Mouse (Mus musculus) hindbrain, embryonic 10.5 days (tissue): ENCODE measurements at regions not wholly inside any gene's neighbourhood (a gene's known extent, or its start where the extent isn't known, plus 50 kb on each side); places are given as distances from the start of the nearest gene placed in this dataset.

ENCODE experiments used
- DNase-seq: peaks from one replicate; pipeline ENCODE4 v3.0.0-alpha.2; 2017; ENCODE audit warnings: low spot score
- H3K27ac ChIP-seq: fragments of 300-500 bp; sonication (generic); 2 replicates; pipeline ENCODE4 v1.5.1; 2016; ENCODE audit warnings: mild to moderate bottlenecking, moderate library complexity
- H3K27me3 ChIP-seq: fragments of 300-500 bp; sonication (generic); 2 replicates; pipeline ENCODE4 v1.6.1; 2016; ENCODE audit warnings: mild to moderate bottlenecking; ENCODE audit not compliant: poor library complexity, insufficient read depth, severe bottlenecking
- H3K36me3 ChIP-seq: fragments of 300-500 bp; sonication (generic); 2 replicates; pipeline ENCODE4 v1.6.1; 2016; ENCODE audit warnings: mild to moderate bottlenecking, moderate library complexity
- H3K4me1 ChIP-seq: fragments of 300-500 bp; sonication (generic); replicated peaks from 2 replicates; pipeline ENCODE4 v1.6.1; 2016; ENCODE audit warnings: mild to moderate bottlenecking
- H3K4me3 ChIP-seq: fragments of 300-500 bp; sonication (generic); 2 replicates; pipeline ENCODE4 v1.5.1; 2016; ENCODE audit warnings: mild to moderate bottlenecking, moderate library complexity
- H3K9me3 ChIP-seq: fragments of 300-500 bp; sonication (generic); 2 replicates; pipeline ENCODE4 v1.6.1; 2016; ENCODE audit warnings: mild to moderate bottlenecking, moderate library complexity
- WGBS: fragments of 180-500 bp; shearing (Covaris S2); methylation state at CpG from one replicate; pipeline ENCODE4 v1.1.7; 2016; 5-methylcytosine and 5-hydroxymethylcytosine counted together

DNA sequence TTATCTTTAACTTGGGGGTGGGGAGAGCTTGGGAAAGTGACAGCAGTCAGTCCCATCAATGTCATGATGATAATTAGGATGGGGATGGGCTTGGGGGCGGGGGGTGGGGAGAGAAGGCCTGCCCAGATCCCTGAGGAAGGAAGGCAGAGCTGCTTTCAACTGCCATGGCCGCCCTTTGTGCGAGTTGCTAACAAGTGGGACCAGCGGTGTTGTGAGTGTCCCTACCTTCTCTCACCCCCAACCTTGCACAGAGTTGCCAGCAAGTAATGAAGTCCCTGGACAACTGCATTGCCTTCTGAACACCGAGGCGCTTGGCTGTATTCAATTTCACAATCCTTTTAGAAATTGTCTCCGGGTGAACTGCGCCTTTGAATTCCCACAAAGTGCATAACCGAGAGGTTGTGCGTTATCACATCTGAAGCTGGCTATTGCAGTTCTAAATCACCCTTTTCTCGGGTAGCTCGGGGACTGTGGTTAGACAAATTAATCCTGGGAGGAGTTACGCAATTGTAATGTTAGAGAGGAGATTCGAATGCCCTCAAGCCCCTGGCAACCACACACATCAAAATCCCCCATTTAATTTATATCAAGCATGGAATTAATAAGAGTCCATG lies 257.9 kb upstream of the Daam1 start:
- H3K36me3 ChIP-seq, result no peaks in the 10 kb centered on the region
- H3K4me3 ChIP-seq, result 0 out of 2 replicates have a peak overlapping the region, but pooled peaks have one; percentile 6
- H3K27ac ChIP-seq, result peak overlapping the region; percentile 79
- peaks cover 49% of the 10 kb centered on the region for H3K4me1 ChIP-seq
- DNase-seq, result no peak
- no peaks in the 10 kb centered on the region for H3K9me3 ChIP-seq
- no peaks in the 10 kb centered on the region for H3K27me3 ChIP-seq
- 51% methylated on average over 14 of the region's 14 CpGs for WGBS

DNA sequence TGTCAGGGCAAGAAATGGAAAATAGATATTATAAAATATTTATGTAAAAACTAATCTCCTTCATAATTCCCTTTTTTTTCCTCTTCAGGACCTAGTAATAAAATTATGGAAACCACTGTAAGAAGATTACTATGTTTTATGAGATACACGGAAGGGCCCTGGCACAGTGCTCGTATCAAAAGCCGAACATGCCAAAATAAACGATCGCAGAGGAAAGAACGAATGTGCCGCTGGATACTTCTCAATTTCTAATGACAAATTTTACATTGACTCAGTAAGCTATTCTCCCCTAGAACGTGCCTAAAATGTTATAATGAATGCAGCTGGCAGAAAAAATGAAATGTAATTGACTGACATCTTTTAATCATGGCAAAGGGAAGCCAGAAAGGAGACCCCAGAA lies 257.4 kb upstream of the Daam1 start:
- Histone ChIP-seq H3K4me3 (no peak overlapping the region), H3K27ac (0 out of 2 replicates have a peak overlapping the region, but pooled peaks have one; percentile 79), H3K4me1 (peaks cover 54% of the 10 kb centered on the region), H3K27me3 (no peaks in the 10 kb centered on the region), H3K36me3 (no peaks in the 10 kb centered on the region), H3K9me3 (no peaks in the 10 kb centered on the region)
- WGBS, result 90% methylated on average over 8 of the region's 8 CpGs
- DNase-seq, result no peak

DNA sequence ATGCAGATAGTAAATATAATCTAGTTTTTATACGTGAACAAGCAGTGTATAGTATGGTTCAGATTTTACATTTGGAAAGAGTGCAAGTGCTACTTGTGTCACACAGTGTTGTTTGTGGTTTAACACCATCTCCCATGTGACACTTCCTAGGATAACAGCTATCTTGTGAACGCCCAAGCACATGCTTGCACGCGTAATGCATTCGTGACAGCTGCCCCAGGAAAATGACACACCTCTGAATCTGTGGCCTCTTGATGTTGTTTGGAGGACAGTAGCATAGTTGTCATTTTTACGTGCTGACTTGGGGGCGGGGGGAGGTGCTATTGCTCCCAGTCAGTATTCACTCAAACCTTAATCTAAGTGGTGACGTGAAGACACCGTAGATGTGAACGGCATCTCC lies 256.2 kb upstream of the Daam1 start:
- H3K36me3 ChIP-seq, result no peaks in the 10 kb centered on the region
- H3K27me3 ChIP-seq, result no peaks in the 10 kb centered on the region
- H3K4me3 ChIP-seq, result no peak overlapping the region
- H3K27ac ChIP-seq, result no peak overlapping the region
- peaks cover 59% of the 10 kb centered on the region for H3K4me1 ChIP-seq
- no peak for DNase-seq
- no peaks in the 10 kb centered on the region for H3K9me3 ChIP-seq
- 91% methylated on average over 10 of the region's 10 CpGs for WGBS

- Histone ChIP-seq H3K27me3 (no peaks in the 10 kb centered on the region), H3K27ac (no peak overlapping the region), H3K4me1 (peaks cover 38% of the 10 kb centered on the region), H3K4me3 (peak overlapping the region; percentile 27; the same call in 1 of the 2 replicates), H3K36me3 (no peaks in the 10 kb centered on the region), H3K9me3 (no peaks in the 10 kb centered on the region)
- peak; percentile 38 for DNase-seq
- WGBS, result 13% methylated on average over 9 of the region's 9 CpGs
These were observed 253.5 kb upstream of the Daam1 start for GRCm38 (mm10) chr12:71577349-71577748.

DNA sequence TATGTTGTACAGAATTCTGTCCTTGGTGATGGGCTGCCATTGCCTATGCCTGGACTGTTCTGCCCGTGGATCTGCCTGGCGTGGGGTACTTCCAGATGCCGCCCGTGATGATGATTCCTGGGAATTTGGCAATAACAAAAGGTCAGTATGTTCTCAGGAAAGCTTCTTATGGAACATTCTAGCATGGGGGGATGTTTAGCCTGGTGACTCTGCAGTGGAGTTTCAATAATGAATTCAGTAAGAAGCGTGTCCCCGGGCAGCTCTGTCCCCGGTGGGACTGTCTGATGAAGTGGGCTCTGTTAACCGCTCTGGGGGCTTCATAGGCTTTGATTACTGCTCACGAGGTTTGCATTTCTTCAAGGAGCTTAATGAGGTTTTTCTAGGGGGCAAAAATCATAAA lies 252.9 kb upstream of the Daam1 start:
- no peaks in the 10 kb centered on the region for H3K36me3 ChIP-seq
- no peaks in the 10 kb centered on the region for H3K27me3 ChIP-seq
- no peak overlapping the region for H3K4me3 ChIP-seq
- no peaks in the 10 kb centered on the region for H3K9me3 ChIP-seq
- H3K27ac ChIP-seq, result no peak overlapping the region
- DNase-seq, result no peak
- H3K4me1 ChIP-seq, result peaks cover 31% of the 10 kb centered on the region
- 76% methylated on average over 9 of the region's 9 CpGs for WGBS

DNA sequence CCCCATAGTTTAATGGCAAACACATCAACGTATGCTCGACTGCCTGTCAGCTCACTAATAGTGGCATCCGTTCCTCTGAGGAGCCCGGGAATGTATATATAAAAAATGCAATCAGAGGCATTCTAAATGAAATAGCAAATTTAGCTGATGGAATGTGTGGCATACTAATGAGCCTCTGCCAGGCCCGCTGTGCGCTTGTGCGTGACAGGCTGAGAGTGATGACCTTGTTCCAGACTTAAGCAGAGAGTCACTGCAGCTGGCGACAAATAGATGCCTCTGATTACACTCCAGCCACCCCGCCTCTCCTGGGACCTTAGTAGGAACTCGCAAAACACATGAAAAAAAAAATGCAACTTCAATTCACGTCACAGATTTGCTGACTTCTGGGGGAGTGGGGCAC lies 252.0 kb upstream of the Daam1 start:
- H3K9me3 ChIP-seq, result no peaks in the 10 kb centered on the region
- whole genome bisulfite sequencing, result 38% methylated on average over 11 of the region's 11 CpGs
- H3K4me1 ChIP-seq, result peaks cover 25% of the 10 kb centered on the region
- no peaks in the 10 kb centered on the region for H3K36me3 ChIP-seq
- no peaks in the 10 kb centered on the region for H3K27me3 ChIP-seq
- DNase-seq, result no peak
- peak overlapping the region; percentile 16; the same call in 1 of the 2 replicates for H3K27ac ChIP-seq
- no peak overlapping the region for H3K4me3 ChIP-seq

- no peaks in the 10 kb centered on the region for H3K27me3 ChIP-seq
- no peak overlapping the region for H3K4me3 ChIP-seq
- WGBS, result 88% methylated on average over 12 of the region's 12 CpGs
- no peaks in the 10 kb centered on the region for H3K36me3 ChIP-seq
- peaks cover 25% of the 10 kb centered on the region for H3K4me1 ChIP-seq
- peak overlapping the region; percentile 42; the same call in 1 of the 2 replicates for H3K27ac ChIP-seq
- no peak for DNase-seq
- H3K9me3 ChIP-seq, result no peaks in the 10 kb centered on the region
These were observed 250.2 kb upstream of the Daam1 start for GRCm38 (mm10) chr12:71580532-71581290.

DNA sequence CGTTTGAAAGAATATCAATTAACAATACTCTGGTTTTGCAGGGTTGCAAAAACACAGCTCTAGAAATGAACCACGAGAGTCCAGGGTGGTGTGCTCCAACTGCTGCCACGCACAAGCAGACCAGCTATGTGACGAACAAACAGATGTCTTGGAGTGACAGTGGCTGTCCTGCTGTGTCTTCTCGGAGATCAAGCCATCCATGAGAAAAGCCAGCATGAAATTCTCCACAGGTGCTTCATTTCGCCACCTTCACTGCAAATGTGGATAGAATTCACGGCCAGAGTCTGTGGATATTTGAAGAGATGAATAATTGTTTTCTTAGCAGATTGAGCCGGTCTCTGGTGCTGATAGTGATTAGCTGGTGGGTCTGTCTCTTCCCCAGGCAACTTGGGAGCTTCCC lies 246.3 kb upstream of the Daam1 start:
- H3K36me3 ChIP-seq, result no peaks in the 10 kb centered on the region
- no peaks in the 10 kb centered on the region for H3K27me3 ChIP-seq
- H3K4me1 ChIP-seq, result no peaks in the 10 kb centered on the region; the same call in 1 of the 2 replicates
- H3K9me3 ChIP-seq, result no peaks in the 10 kb centered on the region
- no peak for DNase-seq
- H3K4me3 ChIP-seq, result no peak overlapping the region
- 70% methylated on average over 8 of the region's 8 CpGs for WGBS
- no peak overlapping the region for H3K27ac ChIP-seq

- Histone ChIP-seq H3K4me3 (no peak overlapping the region), H3K36me3 (no peaks in the 10 kb centered on the region), H3K27ac (no peak overlapping the region), H3K4me1 (peaks cover 5% of the 10 kb centered on the region; the same call in 1 of the 2 replicates), H3K9me3 (no peaks in the 10 kb centered on the region), H3K27me3 (no peaks in the 10 kb centered on the region)
- no peak for DNase-seq
- 94% methylated on average over 9 of the region's 9 CpGs for WGBS
These were observed 232.2 kb upstream of the Daam1 start for GRCm38 (mm10) chr12:71598641-71599040.

DNA sequence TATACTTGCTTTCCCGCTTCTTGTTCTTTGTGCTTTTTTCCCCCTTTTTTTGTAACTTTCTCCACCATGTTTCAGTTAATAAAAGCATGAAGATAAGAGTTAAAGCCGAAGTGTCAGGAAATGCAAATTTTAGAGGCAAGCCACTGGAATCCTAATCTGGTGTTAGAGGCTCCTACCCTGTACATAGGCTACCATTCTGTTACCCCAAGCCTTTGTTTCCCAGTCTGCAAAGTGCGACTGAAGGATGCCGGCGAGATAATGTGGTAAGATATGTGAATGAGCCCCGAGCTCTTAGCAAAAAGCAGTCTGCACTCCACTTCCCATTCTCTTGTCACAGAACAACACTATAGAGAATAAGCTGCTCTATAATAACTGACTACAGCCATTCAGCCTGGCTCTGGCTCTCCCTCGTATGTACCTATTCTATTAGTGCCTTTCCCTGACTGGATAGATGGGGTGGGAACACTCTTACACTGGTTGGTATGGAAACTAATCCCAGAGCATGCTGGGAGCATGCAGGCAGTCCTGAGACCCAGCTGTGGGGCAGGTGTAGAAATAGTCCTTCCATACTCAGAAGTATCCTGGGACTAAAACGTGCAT lies 229.7 kb upstream of the Daam1 start:
- peaks cover 5% of the 10 kb centered on the region; the same call in 1 of the 2 replicates for H3K4me1 ChIP-seq
- no peak overlapping the region for H3K27ac ChIP-seq
- H3K27me3 ChIP-seq, result no peaks in the 10 kb centered on the region
- no peak overlapping the region for H3K4me3 ChIP-seq
- DNase-seq, result no peak
- H3K36me3 ChIP-seq, result no peaks in the 10 kb centered on the region
- 78% methylated on average over 8 of the region's 8 CpGs for WGBS
- H3K9me3 ChIP-seq, result no peaks in the 10 kb centered on the region

DNA sequence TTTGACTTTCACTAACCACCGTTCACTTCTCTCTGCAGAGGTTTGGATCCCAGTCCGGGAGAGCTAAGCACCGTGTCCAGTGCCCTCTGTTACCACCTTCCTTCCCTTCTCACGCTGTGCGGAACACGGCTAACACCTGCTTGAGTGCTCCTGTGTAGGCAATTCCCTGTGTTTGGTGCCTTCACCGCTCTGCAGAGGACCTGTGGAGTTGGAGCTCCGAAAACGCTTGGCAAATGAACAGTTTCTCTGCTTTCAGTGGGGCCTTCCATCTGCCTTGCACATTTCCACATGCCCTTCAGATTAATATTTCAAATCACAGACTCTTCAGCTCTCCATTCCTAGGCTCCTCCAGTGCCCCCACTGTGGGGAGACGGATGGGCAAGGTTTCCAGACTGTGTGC lies 227.7 kb upstream of the Daam1 start:
- H3K4me3 ChIP-seq, result no peak overlapping the region
- no peaks in the 10 kb centered on the region for H3K36me3 ChIP-seq
- no peaks in the 10 kb centered on the region for H3K27me3 ChIP-seq
- no peaks in the 10 kb centered on the region for H3K9me3 ChIP-seq
- no peak overlapping the region for H3K27ac ChIP-seq
- peaks cover 5% of the 10 kb centered on the region; the same call in 1 of the 2 replicates for H3K4me1 ChIP-seq
- DNase-seq, result no peak
- WGBS, result 91% methylated on average over 10 of the region's 10 CpGs

- Histone ChIP-seq H3K9me3 (no peaks in the 10 kb centered on the region), H3K36me3 (no peaks in the 10 kb centered on the region), H3K4me3 (no peak overlapping the region), H3K27ac (no peak overlapping the region), H3K27me3 (no peaks in the 10 kb centered on the region), H3K4me1 (peaks cover 1% of the 10 kb centered on the region; the same call in 1 of the 2 replicates)
- DNase-seq, result no peak
- 85% methylated on average over 3 of the region's 3 CpGs for WGBS
These were observed 224.5 kb upstream of the Daam1 start for GRCm38 (mm10) chr12:71606366-71606765.

- Histone ChIP-seq H3K27me3 (no peaks in the 10 kb centered on the region), H3K36me3 (no peaks in the 10 kb centered on the region), H3K4me3 (no peak overlapping the region), H3K4me1 (no peaks in the 10 kb centered on the region), H3K27ac (no peak overlapping the region), H3K9me3 (no peaks in the 10 kb centered on the region)
- 89% methylated on average over 4 of the region's 4 CpGs for WGBS
- DNase-seq, result no peak
These were observed 222.9 kb upstream of the Daam1 start for GRCm38 (mm10) chr12:71607966-71608365.
